Mouse (Mus musculus) midbrain, embryonic 16.5 days (tissue): ENCODE measurements around the gene Chrdl1. TPM values are rescaled to one million over a fixed set of nuclear protein-coding genes. Genes with fewer than 3 reads are reported as not detected.

Source experiments
- ATAC-seq: fragments of 200-750 bp; cut with Nextera tagmentation; 2 replicates; pipeline ENCODE4 v1.8.0; 2017; ENCODE audit warnings: moderate TSS enrichment
- H3K27ac ChIP-seq: fragments of 300-500 bp; sonication (generic); 2 replicates; pipeline ENCODE4 v1.5.1; 2014; ENCODE audit warnings: mild to moderate bottlenecking, low read length, mixed read lengths
- H3K27me3 ChIP-seq: fragments of 300-500 bp; sonication (generic); 2 replicates; pipeline ENCODE4 v1.6.1; 2014; ENCODE audit warnings: low read depth, low read length, mixed read lengths; ENCODE audit not compliant: control insufficient read depth, insufficient read depth
- H3K36me3 ChIP-seq: fragments of 300-500 bp; sonication (generic); 2 replicates; pipeline ENCODE4 v1.6.1; 2014; ENCODE audit warnings: mild to moderate bottlenecking, low read length, moderate library complexity, mixed read lengths; ENCODE audit not compliant: control insufficient read depth, insufficient read depth
- H3K4me1 ChIP-seq: fragments of 300-500 bp; sonication (generic); 2 replicates; pipeline ENCODE4 v1.6.1; 2014; ENCODE audit warnings: mild to moderate bottlenecking, low read length, mixed read lengths; ENCODE audit not compliant: control insufficient read depth, insufficient read depth
- H3K4me2 ChIP-seq: fragments of 300-500 bp; sonication (generic); 2 replicates; pipeline ENCODE4 v1.6.1; 2014; ENCODE audit warnings: mild to moderate bottlenecking, low read length, mixed read lengths
- H3K4me3 ChIP-seq: fragments of 300-500 bp; sonication (generic); 2 replicates; pipeline ENCODE4 v1.5.1; 2014; ENCODE audit warnings: low read depth, mild to moderate bottlenecking, low read length, moderate library complexity, mixed read lengths
- H3K9ac ChIP-seq: fragments of 300-500 bp; sonication (generic); 2 replicates; pipeline ENCODE4 v1.6.1; 2014; ENCODE audit warnings: low read depth, low read length, mixed read lengths
- H3K9me3 ChIP-seq: fragments of 300-500 bp; sonication (generic); replicated peaks from 2 replicates; pipeline ENCODE4 v1.6.1; 2014; ENCODE audit warnings: mild to moderate bottlenecking, low read length, mixed read lengths; ENCODE audit not compliant: control insufficient read depth, poor library complexity, severe bottlenecking
- WGBS: fragments of 180-500 bp; shearing (Covaris S2); extraction: QIAGEN DNeasy Blood & Tissue Kit; methylation state at CpG from one replicate; pipeline ENCODE4 v1.1.7; 2014; 5-methylcytosine and 5-hydroxymethylcytosine counted together
- polyA plus RNA-seq: library from polyadenylated mRNA; unstranded; fragments of >200 nt; fragmentation: Nextera tagmentation; extraction: Ambion mirVana; gene quantifications from 2 replicates; pipeline ENCODE4 v1.2.1, GENCODE M21; 2015

Chrdl1 gene
- polyA plus RNA-seq, 1 experiment from 2014 or later, result 3.3 TPM

DNA sequence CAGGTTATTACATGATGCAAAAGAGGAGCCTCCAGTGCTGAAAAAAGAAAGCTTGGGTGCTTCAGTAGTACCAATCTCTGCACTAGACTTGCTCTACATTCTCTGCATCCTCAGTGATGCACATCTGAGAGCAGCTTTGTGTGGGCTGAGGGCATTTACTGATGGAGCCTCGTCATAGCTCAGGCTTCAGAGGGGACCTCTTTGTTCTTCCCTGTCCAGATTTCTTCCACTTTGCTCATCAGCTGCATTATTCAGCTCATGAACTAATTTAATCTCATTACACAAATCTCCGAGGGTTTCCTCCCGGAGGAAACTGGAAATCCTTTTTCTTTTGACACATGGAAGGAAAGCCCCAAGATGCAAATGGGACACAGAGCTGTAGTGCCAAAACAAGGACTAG, 56.5 kb downstream of the Chrdl1 start:
- Histone ChIP-seq H3K4me3 (no peak overlapping the region), H3K36me3 (no peaks in the 10 kb centered on the region), H3K9ac (no peak overlapping the region), H3K27ac (no peak overlapping the region), H3K4me2 (no peak overlapping the region), H3K27me3 (peaks cover 3% of the 10 kb centered on the region), H3K4me1 (0 out of 2 replicates have a peak, but pooled peaks cover 5% of the 10 kb centered on the region), H3K9me3 (no peaks in the 10 kb centered on the region)
- ATAC-seq, result no peak
- WGBS, result 23% methylated on average over 3 of the region's 3 CpGs

DNA sequence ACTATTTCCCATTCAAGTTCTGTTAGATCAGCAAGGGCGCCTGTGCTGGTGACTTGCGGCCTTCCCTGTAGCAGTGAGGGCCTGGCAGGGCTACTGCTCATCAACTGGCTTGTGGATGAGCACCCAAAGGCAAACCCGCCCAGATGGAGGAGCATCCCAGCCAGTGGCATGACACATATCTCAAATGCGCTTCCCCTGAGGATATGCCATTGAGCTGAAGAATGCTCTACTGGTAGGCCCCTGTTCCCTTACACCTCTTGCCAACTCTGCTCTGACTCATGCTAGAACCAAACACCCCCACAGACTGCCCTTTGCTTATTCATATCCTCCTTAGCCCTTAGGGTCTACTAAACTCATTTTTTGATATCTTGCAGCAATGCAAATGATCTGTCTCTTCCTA, 57.4 kb downstream of the Chrdl1 start:
- H3K9ac ChIP-seq, result no peak overlapping the region
- no peak overlapping the region for H3K27ac ChIP-seq
- H3K36me3 ChIP-seq, result no peaks in the 10 kb centered on the region
- H3K9me3 ChIP-seq, result no peaks in the 10 kb centered on the region
- no peak overlapping the region for H3K4me3 ChIP-seq
- 0 out of 2 replicates have a peak, but pooled peaks cover 5% of the 10 kb centered on the region for H3K4me1 ChIP-seq
- H3K4me2 ChIP-seq, result no peak overlapping the region
- peaks cover 5% of the 10 kb centered on the region for H3K27me3 ChIP-seq
- WGBS, result 83% methylated on average over 4 of the region's 4 CpGs
- ATAC-seq, result no peak

DNA sequence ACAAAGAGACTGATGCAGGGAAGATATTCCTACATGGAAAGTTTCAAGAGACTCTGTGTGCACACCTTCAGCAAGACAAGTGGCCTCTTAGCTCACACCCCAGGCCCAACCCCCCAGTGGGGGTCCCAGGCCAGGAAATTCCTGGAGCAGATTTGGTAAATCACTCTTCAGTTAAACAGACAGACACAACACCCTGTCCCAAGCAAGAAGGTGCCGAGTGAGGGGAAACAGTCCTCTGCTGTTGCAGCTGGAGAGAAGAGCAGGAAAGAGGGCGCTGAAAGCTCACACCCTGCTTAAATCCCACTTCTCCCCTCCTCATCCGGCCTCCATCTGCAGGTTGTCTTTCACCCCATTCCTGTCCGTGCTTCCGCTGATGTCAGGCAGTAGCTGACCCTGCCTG, 58.2 kb downstream of the Chrdl1 start:
- Histone ChIP-seq H3K27ac (no peak overlapping the region), H3K4me1 (0 out of 2 replicates have a peak, but pooled peaks cover 5% of the 10 kb centered on the region), H3K27me3 (peaks cover 5% of the 10 kb centered on the region), H3K4me2 (no peak overlapping the region), H3K36me3 (no peaks in the 10 kb centered on the region), H3K9me3 (no peaks in the 10 kb centered on the region), H3K4me3 (no peak overlapping the region), H3K9ac (no peak overlapping the region)
- no peak for ATAC-seq
- WGBS, result 73% methylated on average over 5 of the region's 5 CpGs

DNA sequence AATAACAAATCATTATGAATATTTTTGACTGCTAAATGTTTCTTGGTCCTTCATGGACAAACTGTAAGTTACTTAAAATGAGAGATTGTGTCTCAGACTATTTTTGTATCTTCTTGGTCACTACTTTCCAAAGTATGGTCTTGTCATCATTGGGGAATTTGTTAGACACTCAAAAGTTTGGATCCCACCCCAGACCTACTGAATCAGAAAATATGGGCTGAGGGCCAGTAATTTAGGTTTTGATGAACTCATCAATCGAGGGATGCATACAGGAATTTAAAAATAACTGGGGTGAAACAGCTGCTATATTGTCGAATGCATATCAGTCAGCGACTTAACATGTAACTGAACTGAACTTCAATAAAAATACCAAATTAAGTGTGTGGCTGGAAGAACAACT, 80.9 kb downstream of the Chrdl1 start:
- no peaks in the 10 kb centered on the region for H3K27me3 ChIP-seq
- no peaks in the 10 kb centered on the region for H3K36me3 ChIP-seq
- no peak overlapping the region for H3K4me3 ChIP-seq
- H3K4me1 ChIP-seq, result no peaks in the 10 kb centered on the region
- no peak overlapping the region for H3K27ac ChIP-seq
- H3K9me3 ChIP-seq, result no peaks in the 10 kb centered on the region
- 88% methylated on average over 3 of the region's 3 CpGs for WGBS
- H3K4me2 ChIP-seq, result no peak overlapping the region
- ATAC-seq, result no peak
- H3K9ac ChIP-seq, result no peak overlapping the region

DNA sequence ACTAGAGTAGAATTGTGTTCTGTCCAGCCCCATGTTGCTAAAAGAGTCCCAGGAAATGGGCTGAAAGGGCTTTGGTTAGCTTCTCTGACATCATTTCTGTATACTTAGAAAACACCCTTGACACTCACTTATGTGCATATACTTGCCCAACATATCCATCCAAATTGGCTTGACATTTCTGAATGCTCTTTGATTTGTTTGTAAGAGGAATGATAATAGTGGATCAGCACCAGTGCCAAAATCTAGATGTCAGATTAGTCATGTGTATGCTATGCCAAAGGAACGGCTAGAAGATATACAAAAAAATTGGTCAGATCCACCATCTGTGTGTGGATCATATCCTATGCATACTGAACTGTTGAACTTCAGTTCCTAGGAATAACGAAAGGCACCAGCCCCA, 99.3 kb downstream of the Chrdl1 start:
- no peaks in the 10 kb centered on the region; the same call in 1 of the 2 replicates for H3K27me3 ChIP-seq
- H3K4me1 ChIP-seq, result no peaks in the 10 kb centered on the region
- 97% methylated on average over 2 of the region's 2 CpGs for WGBS
- H3K4me2 ChIP-seq, result no peak overlapping the region
- H3K27ac ChIP-seq, result no peak overlapping the region
- H3K9ac ChIP-seq, result no peak overlapping the region
- H3K9me3 ChIP-seq, result no peaks in the 10 kb centered on the region
- H3K36me3 ChIP-seq, result no peaks in the 10 kb centered on the region
- no peak overlapping the region for H3K4me3 ChIP-seq
- ATAC-seq, result no peak

DNA sequence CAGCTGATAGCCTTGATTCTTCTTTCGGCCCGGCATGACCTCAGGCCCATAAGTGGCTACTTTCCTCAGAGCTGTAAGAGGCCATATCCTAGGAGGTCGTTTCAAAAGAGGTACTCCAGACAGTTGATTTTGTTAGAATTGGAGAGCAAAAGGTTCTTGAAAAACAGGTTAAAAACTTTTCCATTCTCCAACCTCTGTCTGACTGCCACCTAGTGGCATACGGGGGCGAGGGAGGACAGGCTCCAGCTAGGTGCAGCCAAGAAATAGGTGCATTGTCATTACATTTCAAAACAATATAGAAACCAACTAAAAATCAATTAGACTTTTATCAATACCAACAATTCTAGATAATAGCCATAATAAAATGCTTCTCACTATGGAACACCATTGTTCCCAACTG, 118.9 kb downstream of the Chrdl1 start:
- Histone ChIP-seq H3K36me3 (no peaks in the 10 kb centered on the region), H3K9ac (no peak overlapping the region), H3K9me3 (no peaks in the 10 kb centered on the region), H3K4me1 (no peaks in the 10 kb centered on the region), H3K4me3 (no peak overlapping the region), H3K27ac (no peak overlapping the region), H3K27me3 (no peaks in the 10 kb centered on the region; the same call in 1 of the 2 replicates), H3K4me2 (no peak overlapping the region)
- WGBS, result 37% methylated on average over 5 of the region's 5 CpGs
- ATAC-seq, result no peak

DNA sequence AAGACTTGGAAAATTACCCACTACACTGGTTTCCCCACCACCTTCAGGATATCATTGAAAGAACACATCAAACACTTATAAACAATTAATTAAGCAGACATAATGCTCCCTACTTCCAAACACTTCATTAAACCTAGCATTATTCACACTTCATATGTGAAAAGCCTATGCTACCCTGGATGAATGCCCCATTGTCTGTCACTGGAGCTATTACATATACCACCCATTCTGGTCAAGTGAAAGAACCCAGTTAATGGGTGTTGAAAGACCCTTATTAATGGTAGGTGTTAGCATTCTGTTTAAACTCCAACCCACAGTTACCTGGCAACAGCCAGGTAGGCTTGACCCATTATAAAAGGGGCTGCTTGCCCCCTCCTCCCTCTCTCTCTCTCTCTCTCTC, 143.4 kb downstream of the Chrdl1 start:
- H3K27ac ChIP-seq, result no peak overlapping the region
- H3K4me2 ChIP-seq, result no peak overlapping the region
- H3K4me3 ChIP-seq, result no peak overlapping the region
- H3K4me1 ChIP-seq, result no peaks in the 10 kb centered on the region
- H3K36me3 ChIP-seq, result no peaks in the 10 kb centered on the region
- no peaks in the 10 kb centered on the region for H3K27me3 ChIP-seq
- H3K9me3 ChIP-seq, result no peaks in the 10 kb centered on the region
- no peak overlapping the region for H3K9ac ChIP-seq
- ATAC-seq, result no peak

Other genes starting within 250 kb of the Chrdl1 start
- gene Pak3, start 124.3 kb upstream of the Chrdl1 start, polyA plus RNA-seq, result 269 and 294 TPM in 2 replicates